ENCODE assay signal across 10 mouse cellular contexts in the genomic region with DNA sequence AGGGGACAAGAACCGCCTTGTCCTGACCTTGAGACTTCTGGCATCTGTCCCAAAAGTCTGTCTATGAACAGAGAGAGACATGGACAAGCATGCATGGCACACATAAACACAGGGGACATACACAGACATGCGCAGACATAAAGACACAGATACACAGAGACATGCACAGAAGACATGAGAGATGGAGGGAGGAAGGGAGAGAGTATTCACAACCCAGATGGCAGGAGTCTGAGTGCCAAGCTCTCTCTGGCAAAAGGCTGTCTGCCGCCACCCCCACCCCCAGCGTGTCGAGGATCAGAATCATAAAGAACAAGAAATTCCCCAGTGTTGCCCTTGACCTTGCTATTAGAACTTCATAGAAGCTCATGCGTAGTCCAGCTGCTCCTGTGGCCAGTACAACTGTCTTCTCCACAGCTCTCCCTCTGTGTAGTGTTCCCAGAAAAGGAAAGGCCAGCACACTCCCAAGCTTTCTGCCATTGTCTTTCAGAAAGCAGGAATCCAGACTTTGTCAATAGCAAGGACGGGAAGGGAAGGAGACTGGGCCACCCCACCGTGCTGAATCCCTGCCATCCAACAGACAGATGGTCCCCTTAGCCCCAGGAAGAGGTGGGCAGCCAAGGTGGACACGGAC.
DNase-seq lines count a peak whose midpoint lies in the region; ATAC-seq and TF ChIP-seq lines count a peak whose summit lies in the region.
"Had no signal": no experiment of that assay in that cellular context is flagged by ENCODE, and none has a peak within 500 bp of the region (broad histone marks: within the 10 kb centered on the region; RNA-seq: fewer than 3 reads in every experiment).

No protein-coding gene starts in this region.

- 46% methylated on average over 9 of the region's 9 CpGs for WGBS in forebrain, postnatal 0 days
- 90% methylated on average over 9 of the region's 9 CpGs for WGBS in thymus, adult 2 months

- H3K36me3 ChIP-seq in ES-Bruce4 (ENCODE audit: control insufficient read depth, insufficient read depth, low read length, poor library complexity, severe bottlenecking): no peaks in the 10 kb centered on the region
- no peaks in the 10 kb centered on the region for H3K36me3 ChIP-seq in forebrain, postnatal 0 days (ENCODE audit: insufficient read depth)
- H3K36me3 ChIP-seq in thymus, adult 2 months (ENCODE audit: control insufficient read depth, insufficient read depth, low read length): no peaks in the 10 kb centered on the region

- H3K4me3 ChIP-seq in ES-Bruce4 (ENCODE audit: low read depth, low read length): no peak overlapping the region
- H3K4me3 ChIP-seq in forebrain, postnatal 0 days (ENCODE audit: low read depth, low read length): no peak overlapping the region
- H3K4me3 ChIP-seq in thymus, adult 2 months (ENCODE audit: control insufficient read depth, insufficient read depth, low read length): no peak overlapping the region

- no peaks in the 10 kb centered on the region for H3K27me3 ChIP-seq in ES-Bruce4 (ENCODE audit: control insufficient read depth, insufficient read depth, low read length, poor library complexity, severe bottlenecking)
- H3K27me3 ChIP-seq in forebrain, postnatal 0 days (ENCODE audit: insufficient read depth, low read length): no peaks in the 10 kb centered on the region
- H3K27me3 ChIP-seq in thymus, adult 2 months (ENCODE audit: control insufficient read depth, insufficient read depth, low read length): no peaks in the 10 kb centered on the region

- peak; percentile 49; the same call in 1 of the 2 replicates for TF ChIP-seq EP300 in ES-Bruce4 (IDR thresholded peaks at IDR 0.05; ENCODE audit: insufficient read depth, low read depth, low read length)

- no peak overlapping the region for H3K27ac ChIP-seq in ES-Bruce4 (ENCODE audit: insufficient read depth, low read length)
- H3K27ac ChIP-seq in forebrain, postnatal 0 days (ENCODE audit: low read depth, low read length): peak overlapping the region; percentile 57
- H3K27ac ChIP-seq in thymus, adult 2 months (ENCODE audit: control insufficient read depth, insufficient read depth, low read length): no peak overlapping the region

- H3K9me3 ChIP-seq in ES-Bruce4 (replicated peaks; ENCODE audit: control insufficient read depth, insufficient read depth, low read length, poor library complexity, severe bottlenecking): no peaks in the 10 kb centered on the region
- H3K9me3 ChIP-seq in forebrain, postnatal 0 days (ENCODE audit: low read length): no peaks in the 10 kb centered on the region

- H3K9ac ChIP-seq in ES-Bruce4 (ENCODE audit: low read depth, poor library complexity, severe bottlenecking): no peak overlapping the region
- no peak overlapping the region for H3K9ac ChIP-seq in forebrain, postnatal 0 days

- no peak for DNase-seq in frontal cortex, postnatal 10 days (ENCODE audit: low spot score in 2 of 2)
- peak; percentile 81 for DNase-seq in forebrain, postnatal 0 days
- no peak for DNase-seq in thymus, adult 2 months
- no peak for DNase-seq in ovary, adult 18-20 months (ENCODE audit: low spot score)
- no peak for DNase-seq in neural tube, embryonic 10.5 days (ENCODE audit: extremely low spot score, low spot score)
- DNase-seq: gastrocnemius, postnatal 36 days; heart, postnatal 36 days had no signal

- TF ChIP-seq POLR2A in ES-Bruce4 (IDR thresholded peaks at IDR 0.05; ENCODE audit: insufficient read depth, low read length): no peak
- TF ChIP-seq POLR2A in thymus, adult 2 months (IDR thresholded peaks at IDR 0.05; ENCODE audit: control insufficient read depth, extremely low read depth, insufficient read depth, low read length, poor library complexity): no peak

- peak; percentile 69 for ATAC-seq in frontal cortex, adult (ENCODE audit: low TSS enrichment)
- peak; percentile 89 for ATAC-seq in cerebellum, adult (ENCODE audit: insufficient number of reproducible peaks, low FRiP score, low TSS enrichment)
- ATAC-seq in forebrain, postnatal 0 days: peak; percentile 90

- no peak for TF ChIP-seq CTCF in ES-Bruce4 (IDR thresholded peaks at IDR 0.05; ENCODE audit: low read depth, low read length)
- TF ChIP-seq CTCF in forebrain, postnatal 0 days (IDR thresholded peaks at IDR 0.05; ENCODE audit: low read depth): no peak
- TF ChIP-seq CTCF in thymus, adult 2 months (IDR thresholded peaks at IDR 0.05; ENCODE audit: borderline replicate concordance, control insufficient read depth, extremely low read depth, insufficient read depth, low read length, poor library complexity): no peak

- H3K4me1 ChIP-seq in ES-Bruce4 (ENCODE audit: control insufficient read depth, insufficient read depth, low read length): peaks cover 2% of the 10 kb centered on the region
- H3K4me1 ChIP-seq in forebrain, postnatal 0 days (ENCODE audit: insufficient read depth): peaks cover 13% of the 10 kb centered on the region; the same call in 1 of the 2 replicates
- no peaks in the 10 kb centered on the region for H3K4me1 ChIP-seq in thymus, adult 2 months (replicated peaks; ENCODE audit: control insufficient read depth, insufficient read depth, low read length)

- H3K4me2 ChIP-seq in forebrain, postnatal 0 days (ENCODE audit: low read depth): no peak overlapping the region
